Mouse (Mus musculus) R1 (cell line): ENCODE results near the gene Fbxo11.

Experiments
- DNase-seq: peaks from one replicate; pipeline ENCODE4 v3.0.0-alpha.2; 2018; ENCODE audit warnings: low read depth, low spot score

The Fbxo11 gene

DNA sequence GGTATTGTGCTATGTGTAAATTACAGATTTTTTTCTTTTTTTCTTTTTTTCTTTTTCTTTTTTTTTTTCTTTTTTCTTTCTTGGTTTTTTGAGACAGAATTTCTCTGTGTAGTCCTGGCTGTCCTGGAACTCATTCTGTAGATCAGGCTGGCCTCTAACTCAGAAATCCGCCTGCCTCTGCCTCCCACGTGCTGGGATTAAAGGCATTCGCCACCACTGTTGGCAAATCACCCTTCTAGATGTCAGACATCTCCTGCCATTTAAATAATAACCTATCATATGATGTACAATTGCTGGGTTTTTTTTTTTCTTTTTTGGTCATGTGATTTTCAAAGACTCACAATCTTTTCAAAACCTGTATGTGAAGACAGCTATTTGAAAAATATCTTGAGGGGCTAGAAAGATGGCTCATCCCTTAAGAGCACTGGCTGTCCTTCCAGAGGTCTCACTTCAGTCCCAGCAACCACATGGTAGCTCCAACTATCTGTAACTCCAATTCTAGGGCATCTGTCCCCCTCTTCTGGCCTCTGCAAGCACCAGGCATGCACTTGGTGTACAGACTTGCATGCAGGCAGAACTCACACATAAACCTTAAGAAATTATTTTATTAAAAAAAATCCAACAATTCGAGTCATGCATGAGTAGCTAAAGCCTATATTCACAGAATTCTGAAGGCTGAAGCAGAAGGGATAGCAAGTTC is 2.3 kb upstream of the Fbxo11 start:
- DNase-seq: no peak

DNA sequence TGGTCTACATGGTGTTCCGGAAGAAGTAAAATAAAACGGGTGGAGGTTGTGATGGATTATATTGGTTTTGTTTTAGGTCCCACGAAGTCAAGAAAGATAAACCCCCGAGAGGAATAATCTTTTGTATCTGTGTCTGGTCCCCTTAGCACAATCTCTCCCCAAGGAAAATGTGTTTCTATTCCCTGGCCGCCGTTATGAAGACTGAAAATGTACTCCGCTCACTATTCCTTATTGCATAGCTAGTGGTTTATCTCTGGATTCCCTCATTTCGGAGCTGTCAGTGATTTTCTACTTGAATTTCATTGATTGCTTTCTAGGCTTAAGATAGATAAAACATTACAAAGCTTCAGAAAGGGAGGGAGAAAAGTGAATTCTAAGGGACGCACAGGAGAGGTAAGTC is 1.7 kb upstream of the Fbxo11 start:
- DNase-seq: no peak

DNA sequence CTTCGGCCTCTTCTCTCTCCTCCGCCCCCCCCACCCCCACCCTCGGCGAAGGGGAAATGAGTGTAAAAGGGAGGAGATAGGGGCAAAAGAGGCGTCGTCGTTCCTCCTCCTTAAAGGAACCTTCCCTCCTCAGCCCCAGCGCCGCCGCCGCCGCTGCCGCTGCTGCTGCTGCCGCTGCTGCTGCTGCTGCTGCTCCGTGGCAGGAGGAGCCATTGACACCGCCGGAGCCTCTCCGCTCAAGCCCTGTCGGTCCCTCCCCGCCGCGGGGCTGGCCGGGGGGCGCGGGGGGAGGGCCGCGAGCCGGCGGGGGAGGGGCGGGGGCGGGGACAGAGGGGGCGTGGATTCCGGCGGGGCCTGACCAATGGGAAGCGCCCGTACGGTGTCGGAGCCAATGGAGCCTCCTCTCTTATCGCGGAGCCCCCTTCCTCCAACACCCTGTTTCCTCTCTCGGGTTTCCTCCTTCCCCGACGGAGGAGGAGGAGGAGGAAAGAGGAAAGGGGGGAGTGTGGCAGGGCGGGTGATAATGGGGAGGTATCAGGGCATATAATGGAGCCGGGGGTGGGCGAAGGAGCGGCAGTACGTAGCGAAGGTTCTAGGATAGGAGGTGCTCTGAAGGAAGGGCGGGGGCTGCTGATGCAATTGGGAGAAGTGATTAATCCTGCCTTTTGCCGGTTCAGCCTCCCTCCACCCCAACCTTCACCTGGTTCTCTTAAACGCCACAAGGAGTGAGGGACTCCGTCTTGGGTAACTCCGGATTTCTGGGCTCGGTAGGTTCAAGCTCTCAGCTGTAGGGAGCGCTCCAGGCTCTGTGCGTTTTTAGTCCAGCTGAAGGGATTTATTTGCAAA is 933 bp upstream of the Fbxo11 start:
- DNase-seq: peak; percentile 100

DNA sequence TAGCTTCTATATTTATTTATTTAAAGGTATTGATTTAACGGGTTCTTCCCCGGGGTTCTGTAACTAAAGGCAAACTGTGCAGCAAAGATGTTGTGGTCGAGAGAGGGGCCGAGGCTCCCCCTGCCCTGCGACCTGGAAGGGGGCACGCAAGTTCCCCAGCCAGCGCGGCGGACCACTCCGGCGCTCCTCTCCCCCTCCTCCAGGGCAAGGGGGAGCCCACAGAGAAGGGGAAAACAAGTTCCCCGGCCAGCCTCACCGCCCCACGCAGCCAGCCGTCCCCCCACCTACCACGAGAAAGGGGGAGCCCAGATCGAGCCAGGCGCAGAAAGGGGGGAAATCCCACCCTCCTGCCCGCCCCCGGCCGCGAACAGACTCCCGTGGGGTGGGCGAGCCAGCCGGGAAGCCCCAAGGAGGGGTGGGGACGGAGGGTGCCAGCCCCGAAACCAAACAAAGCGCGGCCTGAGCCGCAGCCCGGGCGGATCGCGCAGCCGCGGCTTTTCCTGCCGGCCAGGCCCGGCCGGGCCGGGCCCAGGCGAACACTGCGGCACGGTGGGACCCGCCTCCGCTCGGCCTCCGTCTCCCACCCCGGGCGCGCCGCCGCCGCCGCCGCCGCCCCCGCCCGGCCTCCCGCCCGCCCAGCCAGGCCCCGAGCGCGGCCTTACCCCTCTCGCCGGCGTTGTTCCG is 602 bp downstream of the Fbxo11 start:
- DNase-seq: peak; percentile 70

DNA sequence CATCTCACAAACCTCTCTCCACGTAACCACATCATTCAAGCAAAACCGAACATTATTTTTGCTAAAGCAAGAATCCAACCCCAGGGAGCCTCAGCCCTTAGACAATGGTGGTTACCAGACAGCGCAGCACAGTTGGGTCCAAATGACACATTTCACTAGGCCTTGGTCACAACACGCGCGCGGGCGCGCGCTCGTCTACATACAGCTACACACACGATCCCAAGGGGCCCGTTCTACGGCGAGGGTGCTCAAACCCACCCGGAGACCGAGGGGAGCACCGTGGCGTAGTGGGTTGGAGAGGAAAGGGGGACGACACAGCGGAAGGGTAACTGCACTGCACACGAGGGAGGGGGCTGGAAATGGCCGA is 1.1 kb downstream of the Fbxo11 start:
- peak; percentile 71 for DNase-seq

DNA sequence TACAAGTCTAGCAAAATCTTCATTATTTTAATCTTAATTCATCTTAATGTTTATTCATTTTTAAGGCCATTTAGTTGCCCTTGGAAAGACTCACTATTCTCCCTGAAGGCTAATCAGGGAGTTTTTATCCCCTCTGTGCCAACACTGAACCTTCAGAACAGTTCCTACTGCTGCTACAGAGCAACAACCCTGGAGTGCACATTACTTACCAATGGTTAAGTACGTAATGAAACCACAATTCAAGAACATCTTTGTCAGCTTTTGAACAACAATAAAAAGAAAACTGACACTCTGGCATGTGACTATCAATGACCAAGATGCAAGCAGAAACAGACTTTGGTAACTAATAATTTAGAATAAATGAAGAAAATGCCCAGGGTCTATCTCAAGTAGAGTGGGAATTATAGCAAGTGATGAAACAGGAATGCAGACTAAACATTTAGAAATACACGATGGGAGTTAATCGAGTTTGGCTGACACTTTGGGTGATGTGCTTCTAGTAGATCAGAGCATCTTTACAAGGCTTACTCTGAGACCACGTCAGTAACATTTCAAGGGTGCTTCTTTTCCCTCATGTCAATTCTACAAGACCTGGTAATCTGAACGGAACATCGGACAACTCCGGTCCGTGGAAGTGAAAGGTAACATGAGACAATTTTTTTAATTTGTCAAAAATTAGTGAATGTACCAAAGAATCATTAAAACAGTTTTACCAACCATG is 2.1 kb downstream of the Fbxo11 start:
- DNase-seq: no peak

DNA sequence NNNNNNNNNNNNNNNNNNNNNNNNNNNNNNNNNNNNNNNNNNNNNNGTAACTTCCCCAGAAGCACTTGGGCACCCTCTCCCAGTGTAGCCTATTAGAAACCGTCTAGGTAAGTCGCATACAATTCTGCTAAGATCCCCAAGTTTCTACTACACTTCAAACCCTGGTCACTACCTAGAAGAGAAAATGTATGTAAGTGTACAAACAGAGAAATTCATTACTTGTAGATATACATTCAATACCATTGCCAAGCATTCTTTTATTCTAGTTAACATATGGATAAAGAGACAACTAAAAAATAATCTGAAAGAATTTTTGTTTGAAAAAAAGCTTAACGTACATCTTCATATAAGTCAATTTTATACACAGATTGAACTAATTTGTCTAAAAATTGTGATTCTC is 3.1 kb downstream of the Fbxo11 start:
- no peak for DNase-seq

DNA sequence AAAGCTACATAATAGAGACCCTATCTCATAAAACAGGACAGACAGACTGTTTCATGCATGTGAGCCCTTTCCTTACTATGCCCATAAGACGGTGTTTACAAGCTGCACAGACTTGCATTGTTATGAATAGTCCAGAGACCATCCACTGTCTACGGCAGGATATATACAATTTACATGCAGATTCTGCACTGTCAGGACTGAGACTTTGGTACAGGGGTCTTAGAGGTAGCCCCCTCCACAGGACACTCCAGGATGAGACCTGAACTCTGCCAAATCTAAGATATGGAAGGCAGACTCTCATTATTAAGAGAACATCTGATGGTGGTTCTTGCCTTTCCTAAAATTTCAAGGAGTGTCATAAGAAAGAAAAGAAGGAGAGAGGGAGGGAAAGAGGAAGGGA is 6.8 kb downstream of the Fbxo11 start:
- DNase-seq: no peak

DNA sequence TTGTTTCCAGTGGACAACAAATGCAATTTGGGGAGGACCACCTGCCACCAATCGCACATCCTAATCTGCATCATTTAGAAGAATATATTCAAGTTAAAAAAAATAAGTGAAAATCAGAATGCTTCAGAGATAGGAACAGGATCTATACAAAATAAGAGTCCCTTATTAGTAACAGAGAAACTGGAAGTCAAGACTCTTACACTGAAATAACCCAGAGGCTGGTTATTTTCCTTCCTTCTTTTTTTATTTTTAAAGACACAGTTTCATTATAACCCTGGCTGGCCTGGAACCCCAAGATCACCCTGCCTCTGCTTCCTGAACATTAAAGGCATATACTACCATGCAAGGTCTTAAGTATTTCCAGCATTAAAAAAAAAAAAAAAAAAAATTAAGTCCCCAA is 7.2 kb downstream of the Fbxo11 start:
- DNase-seq: no peak

DNA sequence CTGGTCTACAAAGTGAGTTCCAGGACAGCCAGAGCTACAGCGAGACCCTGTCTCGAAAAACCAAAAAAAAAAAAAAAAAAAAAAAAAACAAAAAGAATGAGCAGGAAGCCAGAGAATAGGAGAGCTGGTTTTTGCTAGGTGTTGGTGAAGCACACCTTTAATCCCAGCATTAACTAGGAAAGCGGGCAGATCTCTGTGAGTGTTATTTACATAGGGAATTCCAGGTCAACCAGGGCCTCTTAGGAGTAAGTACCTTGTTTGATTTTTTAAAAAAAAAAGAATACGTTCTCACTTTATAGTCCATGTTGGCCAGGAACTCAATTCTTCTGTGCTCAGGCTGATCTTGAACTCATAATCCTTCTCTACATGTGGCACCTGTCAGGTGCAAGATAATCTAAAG is 13.4 kb downstream of the Fbxo11 start:
- no peak for DNase-seq

DNA sequence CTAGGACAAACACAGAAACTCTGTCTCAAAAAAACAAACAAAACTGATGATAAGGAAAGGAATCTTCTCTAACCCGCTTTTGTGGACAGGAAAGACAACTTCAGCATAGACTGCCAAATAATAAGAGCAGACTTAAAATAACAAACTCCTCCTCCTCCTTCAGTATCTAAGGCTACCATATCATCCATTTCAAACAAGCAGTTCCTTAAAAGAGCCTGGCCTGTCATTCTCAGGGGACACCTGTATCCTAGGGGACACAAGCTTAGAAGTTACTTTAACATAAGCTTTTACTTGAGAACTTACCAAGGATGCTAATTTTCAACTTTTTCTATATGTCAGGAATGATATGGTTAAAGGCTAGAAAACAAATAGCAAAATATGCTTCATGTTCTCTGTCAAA is 14.2 kb downstream of the Fbxo11 start:
- DNase-seq: no peak

DNA sequence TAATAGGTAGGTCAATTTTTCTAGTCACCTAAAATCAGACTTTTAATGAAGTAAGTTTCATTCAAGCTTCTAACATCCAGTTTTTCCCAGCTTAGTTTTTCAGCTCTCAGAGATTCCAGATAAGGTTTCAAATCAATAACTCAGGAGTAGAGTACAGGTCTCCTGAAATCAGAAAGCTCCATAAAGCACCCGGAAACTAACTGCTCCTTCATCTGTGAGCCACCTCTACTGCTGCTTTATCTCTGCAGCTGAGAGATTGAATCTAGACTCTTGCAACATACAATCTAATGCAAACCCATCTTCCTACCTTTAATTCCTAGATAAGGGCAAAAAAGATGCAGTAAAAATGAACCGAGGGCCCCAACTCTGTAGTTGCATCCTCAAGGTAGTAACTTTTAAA is 14.8 kb downstream of the Fbxo11 start:
- DNase-seq: no peak

DNA sequence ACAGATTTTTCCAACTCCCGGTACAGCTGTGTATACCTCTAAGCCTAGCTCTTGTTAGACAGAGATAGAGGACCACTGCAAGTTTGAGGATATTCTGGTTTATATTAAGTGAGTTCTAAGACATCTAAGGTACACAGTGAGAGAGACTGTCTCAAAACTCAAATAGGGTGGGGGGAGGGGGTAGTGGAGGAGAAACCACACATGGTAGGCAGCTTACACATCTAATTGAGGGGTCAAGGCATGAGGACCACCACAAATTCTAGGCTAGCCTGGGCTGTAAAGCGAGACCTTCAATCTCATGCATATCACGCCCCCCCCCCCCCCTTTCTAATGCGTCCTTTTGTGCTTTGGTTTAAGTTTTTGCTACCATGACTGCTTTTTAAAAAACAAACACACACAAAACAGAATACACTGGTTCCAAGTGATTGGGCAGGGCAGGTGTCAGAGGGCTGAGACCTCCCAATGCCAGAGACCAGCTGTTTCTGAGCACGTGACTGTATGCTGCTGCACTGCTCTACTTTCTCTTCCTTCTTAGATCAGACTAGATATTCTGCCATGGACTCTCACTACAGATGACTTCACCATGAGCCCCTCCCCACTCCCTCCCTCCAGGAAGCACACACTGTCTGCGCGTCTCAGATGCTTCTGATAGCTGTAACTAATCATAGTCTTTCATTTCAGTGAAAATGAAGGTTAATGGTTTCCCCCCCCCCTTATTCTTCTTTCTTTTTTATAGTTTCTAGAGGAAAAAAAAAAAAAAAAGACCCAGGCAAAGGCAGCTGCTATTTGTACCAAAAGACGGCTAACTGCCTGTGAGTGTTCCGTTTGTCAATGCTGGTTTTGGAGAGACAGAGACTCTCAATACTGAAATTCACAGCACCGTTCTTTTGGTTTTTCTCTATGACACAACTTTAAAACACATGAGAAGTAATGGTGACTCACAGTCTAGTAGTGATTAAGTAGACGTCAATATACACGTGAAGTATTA is 22.7 kb downstream of the Fbxo11 start:
- DNase-seq: no peak

DNA sequence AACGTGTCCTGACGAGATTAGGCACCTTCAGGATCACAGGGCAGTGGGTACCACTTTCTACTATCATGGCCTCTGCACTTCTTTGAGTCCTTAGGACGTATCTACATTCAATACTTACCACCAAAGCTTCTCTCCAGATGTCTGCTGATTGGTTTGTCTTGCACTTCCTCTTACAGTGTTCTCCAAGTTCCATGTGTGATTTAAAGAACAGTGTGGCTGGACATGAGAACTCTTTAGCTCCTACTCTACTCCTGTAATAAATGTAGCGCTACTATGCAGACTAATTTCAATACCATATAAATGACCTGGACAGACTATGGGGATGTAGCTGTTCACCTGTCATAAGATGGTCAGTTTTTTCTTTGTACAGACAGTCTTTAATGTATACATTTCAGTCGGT is 24.3 kb downstream of the Fbxo11 start:
- DNase-seq: no peak

DNA sequence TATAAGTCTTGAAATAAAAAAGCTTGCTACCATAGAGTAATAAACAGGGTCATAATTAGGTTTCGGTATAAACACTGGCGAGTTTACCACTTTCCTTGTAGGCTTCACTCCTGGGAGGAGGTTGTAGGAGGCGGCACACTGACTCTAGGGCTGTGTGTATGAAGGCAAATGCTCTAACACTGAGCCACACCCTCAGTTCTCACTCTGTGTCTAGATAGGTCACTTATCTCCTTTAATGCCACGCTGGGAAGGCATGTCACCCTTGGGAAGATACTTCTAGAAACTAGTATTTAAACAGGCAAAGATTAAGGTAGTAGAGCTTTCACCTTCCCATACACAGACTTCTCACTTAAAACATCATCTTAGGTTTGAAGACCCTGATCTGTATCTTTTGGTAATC is 30.7 kb downstream of the Fbxo11 start:
- no peak for DNase-seq

DNA sequence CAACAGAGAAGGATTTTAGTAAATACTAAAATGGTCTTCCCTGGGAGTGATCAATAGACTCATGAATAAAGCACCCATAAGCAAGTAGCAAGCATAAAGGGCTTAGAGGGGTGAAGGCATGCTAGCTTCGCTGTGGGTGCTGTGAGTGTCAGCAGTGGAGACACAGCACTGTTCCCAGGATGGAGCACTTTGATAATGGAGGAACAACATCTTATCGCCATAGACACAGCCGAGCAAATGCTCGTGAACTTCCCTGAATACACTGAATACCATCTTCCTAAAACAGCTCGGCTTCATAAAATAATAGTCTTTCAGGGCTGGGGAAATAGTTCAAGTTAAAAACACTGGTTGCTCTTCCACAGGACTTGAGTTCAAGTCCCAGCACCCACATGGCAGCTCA is 33.3 kb downstream of the Fbxo11 start:
- no peak for DNase-seq

DNA sequence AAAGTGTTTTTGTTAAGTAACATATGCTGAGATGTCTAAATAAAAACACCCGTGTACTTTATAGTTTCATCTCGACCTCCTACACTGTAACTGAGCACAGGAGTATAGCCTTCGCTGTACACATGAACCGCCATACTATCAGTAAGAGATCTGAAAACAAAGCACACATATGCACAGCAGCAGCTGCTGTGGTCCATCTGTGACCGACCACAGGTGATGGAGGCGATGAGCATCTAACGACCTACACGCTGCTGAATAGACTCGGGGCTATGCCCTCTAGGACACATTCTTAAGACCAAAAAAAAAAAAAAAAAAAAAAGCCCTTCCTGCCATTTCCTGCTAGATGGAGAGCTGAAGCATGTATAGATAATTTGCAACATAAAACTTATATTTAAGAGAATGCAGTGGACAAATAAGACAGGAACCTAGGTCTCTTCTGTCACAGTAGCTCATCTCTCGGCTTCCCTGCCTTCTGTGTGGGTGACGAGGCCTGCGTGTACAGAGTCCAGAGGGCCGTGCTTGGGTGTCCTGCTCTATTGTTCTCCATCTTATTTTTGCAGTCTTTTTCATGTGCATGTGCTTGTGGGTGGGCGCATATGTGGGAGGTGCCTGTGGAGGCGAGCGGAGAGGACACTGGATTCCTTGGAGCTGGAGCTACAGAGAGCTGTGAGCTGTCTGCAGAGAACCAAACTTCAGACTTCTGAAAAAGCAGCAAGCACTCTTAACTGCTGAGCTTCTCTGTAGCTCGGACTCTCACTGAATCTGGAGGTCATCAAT is 35.7 kb downstream of the Fbxo11 start:
- no peak for DNase-seq

DNA sequence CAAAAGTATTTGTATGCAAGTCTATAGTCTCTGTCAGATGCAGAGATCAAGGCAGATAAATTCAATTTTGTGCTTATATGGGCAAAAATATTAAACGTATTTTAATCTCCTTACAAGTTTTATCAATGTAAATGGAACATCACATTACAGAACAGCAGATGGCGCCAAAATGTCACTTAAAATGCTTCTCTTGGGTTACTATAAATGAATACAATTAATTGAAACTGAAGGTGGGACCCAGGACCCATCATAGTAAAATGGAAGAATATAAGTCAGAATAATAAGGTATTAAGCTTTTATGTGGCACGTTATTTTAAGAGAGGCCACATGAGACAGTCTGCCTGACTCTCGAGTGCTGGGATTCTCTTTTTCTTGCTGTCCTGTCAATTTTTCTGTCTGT is 39.9 kb downstream of the Fbxo11 start:
- peak; percentile 51 for DNase-seq

DNA sequence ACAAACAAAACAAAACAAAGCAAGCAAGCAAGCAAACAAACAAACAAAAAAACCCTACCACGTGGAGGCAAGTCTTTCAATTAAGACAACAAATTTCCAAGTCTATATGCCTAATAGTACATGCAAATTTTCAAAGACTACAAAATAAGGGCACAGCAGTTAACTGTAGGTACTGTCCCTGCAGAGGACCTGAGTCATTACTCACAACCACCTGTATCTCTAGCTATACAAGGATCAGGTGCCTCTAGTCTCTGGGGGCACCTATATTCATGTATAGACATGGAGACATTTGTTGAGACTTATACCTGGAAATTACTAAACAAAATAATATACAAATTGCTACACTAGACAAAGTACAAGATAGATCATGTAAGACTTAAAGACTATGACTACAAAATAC is 41.2 kb downstream of the Fbxo11 start:
- no peak for DNase-seq

DNA sequence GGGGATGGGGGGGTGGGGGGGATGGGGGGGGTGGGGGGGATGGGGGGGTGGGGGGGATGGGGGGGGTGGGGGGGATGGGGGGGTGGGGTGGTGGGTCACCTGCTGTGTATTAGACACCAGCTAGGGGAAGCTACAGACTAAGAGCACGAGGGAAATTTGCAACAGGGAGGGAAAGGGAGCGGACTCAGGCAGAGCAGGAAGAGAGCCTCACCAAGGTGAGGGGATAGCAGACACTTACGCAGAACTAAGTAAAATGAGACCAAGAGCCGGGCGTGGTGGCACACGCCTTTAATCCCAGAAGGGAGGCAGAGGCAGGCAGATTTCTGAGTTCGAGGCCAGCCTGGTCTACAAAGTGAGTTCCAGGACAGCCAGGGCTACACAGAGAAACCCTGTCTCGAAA is 49.1 kb downstream of the Fbxo11 start:
- DNase-seq: peak; percentile 54
